Mouse (Mus musculus) ZHBTc4 (cell line): ENCODE data around the gene Ptges3.
A peak's percentile ranks its signal among the peaks of the same experiment; 100 is the strongest.
"Not testable (repeated sequence)": the region's sequence is repeated elsewhere in the genome, so short reads cannot be mapped to it uniquely, and the experiment has no call there.

Experiments
- DNase-seq: peaks from one replicate; pipeline ENCODE4 v3.0.0-alpha.2; 2011; ENCODE audit warnings: low read depth, low spot score

Gene Ptges3

DNA sequence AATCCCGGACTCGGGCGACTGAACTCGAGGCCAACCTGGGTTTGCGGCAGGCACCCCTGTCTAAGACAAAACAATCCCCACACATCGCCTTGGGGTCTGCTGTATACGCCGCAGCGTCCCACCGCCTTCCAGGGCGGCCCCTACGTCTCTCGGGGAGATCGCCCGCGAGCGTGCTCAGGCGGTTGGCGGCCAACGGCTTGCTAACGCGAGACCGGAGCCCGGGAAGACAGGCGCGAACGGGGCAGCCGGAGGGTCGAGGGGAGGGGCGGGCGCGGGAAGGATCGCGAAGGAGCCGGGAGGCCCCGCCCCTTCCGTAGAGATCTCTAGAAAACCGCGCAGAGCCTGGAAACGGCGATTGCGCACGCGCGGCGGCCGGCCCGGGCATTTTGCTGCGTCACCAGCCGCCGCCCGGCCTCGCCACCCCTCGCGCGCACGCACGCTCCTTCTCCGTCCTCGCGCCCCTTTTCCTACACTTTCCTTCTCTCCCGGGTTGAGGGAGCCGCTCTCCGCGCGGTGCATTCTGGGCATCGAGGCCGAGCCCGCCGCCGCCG, at the start of gene Ptges3:
Ptges3 (plus strand) TSS at position 354 of the 551 bp plus-strand sequence.
- peak; percentile 99 for DNase-seq

DNA sequence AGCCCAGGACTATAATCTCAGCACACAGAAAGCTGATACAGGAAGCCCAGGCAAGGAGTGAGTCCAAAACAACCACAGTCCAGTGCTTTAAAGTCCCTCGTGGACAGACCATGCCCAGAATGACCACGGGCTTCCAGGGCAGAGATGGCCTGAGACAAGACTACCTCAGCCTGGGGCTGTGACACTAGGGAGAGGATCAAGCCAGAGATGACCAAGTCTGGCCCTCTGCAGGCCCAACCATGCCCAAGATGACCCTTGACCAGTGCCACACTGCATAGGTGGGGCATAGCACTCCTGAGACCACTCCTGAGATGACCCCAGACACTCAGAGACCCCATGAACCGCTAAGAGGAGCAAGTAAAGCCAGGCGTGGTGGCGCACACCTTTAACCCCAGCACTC, 49.0 kb upstream of the Ptges3 start:
- DNase-seq, result no peak

DNA sequence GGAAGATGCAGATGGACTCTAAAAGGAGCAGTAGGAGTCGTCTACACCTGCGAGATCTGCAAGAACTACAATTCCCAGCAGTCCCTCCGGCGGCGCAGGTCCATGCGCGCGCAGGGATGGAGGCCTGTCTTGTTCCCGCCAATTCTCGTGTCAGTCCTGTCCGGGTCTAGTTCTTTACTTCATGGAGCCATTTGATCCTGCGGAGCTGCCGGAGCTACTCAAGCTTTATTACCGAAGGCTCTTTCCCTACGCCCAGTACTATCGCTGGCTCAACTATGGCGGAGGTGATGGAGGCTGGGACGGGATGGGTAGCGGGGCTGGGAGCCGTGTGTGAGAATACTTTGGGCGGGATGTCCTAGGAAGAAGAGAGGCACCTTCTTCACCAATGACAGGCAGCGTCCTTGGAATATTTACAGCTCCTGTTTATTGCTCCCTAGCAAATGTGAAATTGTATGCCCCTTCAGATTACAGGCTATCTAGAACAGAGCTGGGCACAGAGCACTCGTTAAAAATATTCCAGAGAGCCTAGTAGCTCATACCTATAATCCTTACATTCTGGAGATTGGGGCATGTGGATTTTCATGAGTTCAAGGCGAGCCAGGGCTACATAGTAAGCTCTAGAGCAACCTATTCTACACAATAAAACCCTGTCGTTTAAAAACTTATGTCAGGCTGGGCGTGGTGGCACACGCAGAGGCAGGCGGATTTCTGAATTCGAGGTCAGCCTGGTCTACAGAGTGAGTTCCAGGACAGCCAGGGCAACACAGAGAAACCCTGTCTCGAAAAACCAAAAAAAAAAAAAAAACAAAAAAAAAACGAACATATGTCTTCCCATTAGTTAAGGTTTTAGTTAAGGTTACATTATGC, 43.5 kb upstream of the Ptges3 start, which contains the start of gene Prim1:
Prim1 (plus strand) TSS at position 101 of the 867 bp plus-strand sequence.
- DNase-seq, result peak; percentile 96

DNA sequence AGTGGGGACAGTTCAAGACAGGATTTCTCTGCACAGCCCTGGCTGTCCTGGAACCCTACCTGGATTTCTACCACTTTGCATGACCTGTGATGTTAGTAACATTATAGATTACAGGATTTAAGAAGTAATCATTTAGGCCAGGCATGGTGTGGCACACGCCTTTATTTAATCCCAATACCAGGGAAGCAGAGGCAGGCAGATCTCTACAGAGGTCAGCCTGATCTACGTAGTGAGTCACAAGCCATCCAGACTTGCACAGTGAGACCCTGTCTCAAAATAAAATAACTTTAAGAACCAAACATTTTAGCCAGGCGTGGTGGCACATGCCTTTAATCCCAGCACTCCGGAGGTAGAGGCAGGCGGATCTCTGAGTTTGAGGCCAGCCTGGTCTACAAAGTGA, 36.6 kb upstream of the Ptges3 start:
- DNase-seq, result no peak

DNA sequence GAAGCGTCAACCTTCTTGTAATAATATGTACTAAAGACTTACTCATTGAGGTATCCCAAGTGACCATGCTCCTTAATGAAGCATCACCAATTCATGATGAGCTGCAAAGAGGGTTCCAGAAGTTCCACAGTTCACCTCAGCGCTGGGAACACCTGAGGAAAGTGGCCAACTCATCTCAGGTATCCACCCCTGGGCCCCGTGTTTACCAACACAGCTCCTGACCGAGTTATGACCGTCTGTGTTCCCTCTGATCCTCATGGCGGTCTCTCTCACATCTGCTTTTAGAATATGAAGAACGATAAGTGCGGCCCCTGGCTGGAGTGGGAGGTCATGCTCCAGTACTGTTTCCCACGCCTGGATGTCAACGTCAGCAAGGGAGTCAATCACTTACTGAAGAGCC, 35.3 kb upstream of the Ptges3 start:
- DNase-seq, result no peak

DNA sequence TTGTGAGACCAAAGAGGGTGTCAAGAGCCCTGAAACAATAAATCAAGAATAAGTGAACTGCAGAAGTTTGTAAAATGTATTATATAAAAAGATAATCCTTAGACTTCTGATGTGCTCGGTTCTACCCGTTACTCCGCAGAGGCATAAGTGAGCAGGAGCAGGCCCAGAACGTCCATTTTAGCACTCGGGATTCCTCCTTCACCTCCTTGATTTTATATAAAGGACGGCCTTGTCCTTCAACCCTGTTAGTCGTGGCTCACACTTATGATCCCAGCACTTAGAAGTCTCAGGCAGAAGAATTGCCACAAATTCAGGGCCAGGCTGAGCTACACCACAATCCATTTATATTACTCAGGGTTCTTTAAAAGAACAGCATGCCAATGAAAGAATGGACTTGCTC, 28.8 kb upstream of the Ptges3 start:
- no peak for DNase-seq

DNA sequence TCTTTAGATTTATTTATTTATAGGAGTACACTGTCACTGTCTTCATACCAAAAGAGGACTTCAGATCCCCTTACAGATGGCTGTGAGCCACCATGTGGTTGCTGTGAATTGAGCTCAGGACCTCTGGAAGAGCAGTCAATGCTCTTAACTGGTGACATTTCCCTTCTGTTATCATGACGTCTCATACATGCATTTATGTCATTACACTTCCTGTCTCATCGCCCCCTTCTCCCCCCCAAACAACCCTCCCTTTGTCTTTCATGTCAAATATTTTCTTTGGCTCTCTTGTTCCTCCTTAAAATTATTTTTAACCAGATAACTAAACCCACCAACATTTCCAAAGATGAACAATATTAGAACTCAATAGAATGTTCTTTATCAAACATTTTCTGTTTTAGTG, 27.9 kb upstream of the Ptges3 start:
- no peak for DNase-seq

DNA sequence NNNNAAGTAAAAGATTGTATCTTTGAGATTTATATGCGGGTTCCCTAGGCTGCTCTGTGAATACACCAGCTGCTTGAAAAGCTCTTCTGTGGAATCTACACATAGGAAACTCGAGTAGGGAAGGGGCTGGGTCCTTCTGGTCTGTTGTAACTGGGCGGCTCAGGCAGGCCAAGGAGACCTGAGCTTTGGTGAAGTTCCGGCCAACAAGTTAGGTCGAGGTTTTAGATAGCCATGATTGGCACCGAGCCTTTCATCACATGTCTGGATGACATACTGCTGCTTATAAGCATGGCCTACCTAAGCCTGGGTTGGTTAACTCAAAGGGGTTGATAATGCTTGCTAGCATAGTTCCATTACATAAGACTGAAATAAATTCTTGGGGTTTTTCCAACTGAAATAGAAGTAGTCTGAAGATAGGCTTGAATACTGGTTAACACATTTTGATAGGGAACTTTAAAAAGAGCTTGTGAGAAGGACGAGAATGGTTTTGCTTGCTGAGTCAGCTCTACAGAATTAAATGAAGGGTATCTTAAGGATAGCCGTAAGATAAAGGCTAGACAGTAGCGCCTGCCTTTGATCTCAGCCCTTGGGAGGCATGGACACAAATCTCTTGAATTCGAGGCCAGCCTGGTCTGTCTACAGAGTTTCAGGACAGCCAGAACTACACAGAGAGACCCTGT, 21.9 kb upstream of the Ptges3 start:
- DNase-seq, result peak; percentile 70

DNA sequence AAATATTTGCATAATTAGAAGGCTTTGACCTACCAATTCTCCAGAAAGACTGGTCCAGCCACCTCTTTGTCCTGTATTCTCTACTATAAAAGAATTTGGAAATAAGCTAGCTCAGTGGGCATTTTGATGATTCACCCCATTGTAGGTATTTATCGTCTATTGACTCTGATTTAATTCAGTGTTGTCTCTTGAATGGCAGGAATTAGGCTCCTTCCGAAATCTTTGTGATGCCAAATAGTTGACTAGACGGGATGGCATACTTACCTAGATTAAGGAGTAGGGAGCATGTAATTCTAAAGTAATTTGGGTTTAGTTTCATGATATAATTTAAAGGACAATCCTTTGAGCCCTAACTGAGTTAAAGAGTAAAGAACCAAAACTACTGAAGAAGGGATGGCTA, 20.8 kb upstream of the Ptges3 start:
- DNase-seq, result peak; percentile 20

DNA sequence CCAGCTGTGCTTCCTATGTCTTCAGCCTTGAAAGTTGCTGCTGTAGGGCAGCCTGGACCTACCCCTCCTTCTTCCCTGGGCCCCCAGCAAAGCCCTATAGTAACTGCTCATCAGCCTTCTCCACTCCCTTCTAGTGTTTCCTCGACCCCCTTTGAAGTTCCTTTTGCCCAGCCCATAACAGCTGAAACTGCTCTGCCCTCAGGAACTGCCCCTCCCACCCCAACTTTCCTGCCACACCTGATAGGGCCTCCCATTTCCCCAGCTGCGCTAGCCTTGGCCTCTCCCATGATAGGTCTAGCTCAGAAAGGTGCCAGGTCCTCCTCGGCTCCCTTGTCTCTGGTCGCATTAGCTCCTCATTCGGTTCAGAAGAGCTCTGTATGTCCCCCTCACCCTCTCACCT, 19.6 kb upstream of the Ptges3 start:
- peak; percentile 70 for DNase-seq

DNA sequence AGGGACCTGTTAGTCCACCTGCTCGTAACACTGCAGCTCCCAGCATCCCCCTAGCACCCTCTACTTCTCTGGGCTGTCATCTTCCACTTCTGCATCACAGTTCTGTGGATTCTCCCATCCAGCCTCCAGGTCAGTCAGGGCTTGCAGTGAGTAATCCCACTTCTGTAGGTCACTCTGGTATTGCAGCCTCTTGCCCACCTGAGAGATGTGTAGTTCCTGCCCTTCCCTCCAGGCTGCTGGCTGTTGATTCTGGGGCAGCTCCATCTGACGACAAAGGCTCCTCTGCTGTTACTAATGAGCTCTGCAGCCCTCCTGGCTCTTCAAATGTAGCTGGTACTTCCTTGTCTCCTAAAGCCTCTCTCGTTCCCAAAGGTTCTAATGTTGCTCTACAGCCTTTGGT, 18.9 kb upstream of the Ptges3 start:
- DNase-seq, result peak; percentile 70

DNA sequence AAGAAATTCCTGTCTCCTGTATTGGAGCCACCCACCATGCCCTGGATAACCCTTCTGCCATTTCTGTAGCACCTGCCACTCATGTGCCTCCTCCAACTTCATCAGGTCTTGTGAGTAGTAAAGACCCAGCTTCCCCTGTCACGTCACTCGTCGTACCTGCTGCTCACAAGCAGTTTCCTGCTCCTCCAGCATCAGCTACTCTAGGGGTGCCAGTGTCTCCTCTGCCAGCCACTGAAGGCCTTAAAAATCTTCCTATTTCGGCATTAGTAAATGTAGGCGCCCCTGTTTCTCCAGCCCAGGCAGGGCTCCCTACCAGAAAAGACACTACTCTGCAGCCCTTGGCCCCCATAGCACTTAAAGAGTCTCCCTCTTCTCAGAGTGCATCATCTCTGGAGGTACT, 18.5 kb upstream of the Ptges3 start:
- DNase-seq, result no peak

DNA sequence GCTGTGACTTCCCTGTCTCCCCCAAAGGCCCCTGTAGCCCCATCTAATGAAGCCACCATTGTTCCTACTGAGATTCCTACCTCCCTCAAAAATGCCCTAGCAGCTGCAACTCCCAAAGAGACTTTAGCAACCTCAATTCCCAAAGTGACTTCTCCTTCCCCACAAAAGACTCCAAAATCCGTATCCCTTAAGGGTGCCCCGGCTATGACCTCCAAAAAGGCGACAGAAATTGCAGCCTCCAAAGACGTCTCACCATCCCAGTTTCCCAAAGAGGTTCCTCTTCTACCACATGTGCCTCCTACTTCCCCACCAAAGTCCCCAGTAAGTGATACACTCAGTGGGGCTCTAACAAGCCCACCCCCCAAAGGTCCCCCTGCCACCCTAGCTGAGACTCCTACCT, 17.1 kb upstream of the Ptges3 start:
- no peak for DNase-seq

DNA sequence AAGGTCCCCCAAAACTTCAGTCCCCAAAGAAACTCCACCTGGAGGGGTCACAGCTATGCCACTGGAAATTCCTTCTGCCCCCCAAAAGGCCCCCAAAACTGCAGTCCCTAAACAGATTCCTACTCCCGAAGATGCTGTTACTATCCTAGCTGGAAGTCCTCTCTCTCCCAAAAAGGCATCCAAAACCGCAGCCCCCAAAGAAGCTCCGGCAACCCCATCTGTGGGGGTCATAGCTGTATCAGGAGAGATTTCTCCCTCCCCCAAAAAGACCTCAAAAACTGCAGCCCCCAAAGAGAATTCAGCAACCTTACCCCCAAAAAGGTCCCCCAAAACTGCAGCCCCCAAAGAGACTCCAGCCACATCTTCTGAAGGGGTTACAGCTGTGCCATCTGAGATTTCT, 16.3 kb upstream of the Ptges3 start:
- DNase-seq, result no peak

DNA sequence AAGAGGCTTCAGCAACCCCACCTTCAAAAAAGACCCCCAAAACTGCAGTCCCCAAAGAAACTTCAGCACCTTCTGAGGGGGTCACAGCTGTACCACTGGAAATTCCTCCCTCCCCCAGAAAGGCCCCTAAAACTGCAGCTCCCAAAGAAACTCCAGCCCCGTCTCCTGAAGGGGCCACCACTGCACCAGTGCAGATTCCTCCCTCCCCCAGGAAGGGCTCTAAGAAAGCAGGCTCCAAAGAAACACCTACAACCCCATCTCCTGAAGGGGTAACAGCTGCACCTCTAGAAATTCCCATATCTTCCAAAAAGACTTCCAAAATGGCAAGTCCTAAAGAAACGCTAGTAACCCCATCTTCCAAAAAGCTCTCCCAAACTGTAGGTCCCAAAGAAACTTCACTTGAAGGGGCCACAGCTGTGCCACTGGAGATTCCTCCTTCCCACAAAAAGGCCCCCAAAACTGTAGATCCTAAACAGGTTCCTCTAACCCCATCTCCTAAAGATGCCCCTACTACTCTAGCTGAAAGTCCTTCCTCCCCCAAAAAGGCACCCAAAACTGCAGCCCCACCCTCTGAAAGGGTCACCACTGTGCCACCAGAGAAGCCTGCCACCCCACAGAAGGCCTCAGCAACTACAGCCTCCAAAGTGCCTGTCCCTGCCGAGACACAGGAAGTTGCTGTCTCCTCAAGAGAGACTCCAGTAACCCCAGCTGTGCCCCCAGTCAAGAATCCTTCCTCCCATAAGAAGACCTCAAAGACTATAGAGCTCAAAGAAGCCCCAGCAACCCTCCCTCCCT, 15.5 kb upstream of the Ptges3 start:
- no peak for DNase-seq

DNA sequence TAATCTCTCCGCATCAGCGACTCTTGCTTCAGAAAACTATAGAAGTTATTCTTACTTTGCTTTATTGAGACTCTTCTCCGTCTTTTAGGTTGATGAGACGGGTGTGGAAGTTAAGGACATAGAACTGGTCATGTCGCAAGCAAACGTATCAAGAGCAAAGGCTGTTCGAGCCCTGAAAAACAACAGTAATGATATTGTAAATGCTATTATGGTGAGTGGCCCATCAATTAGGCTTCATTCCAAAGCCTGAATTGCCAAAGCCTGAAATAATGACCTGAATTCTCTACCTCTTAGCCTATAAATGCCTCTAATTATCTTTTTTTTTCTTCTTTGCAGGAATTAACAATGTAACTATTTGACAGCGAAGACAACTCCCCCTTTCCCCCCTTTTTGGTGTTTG, 10.6 kb upstream of the Ptges3 start:
- DNase-seq, result no peak

DNA sequence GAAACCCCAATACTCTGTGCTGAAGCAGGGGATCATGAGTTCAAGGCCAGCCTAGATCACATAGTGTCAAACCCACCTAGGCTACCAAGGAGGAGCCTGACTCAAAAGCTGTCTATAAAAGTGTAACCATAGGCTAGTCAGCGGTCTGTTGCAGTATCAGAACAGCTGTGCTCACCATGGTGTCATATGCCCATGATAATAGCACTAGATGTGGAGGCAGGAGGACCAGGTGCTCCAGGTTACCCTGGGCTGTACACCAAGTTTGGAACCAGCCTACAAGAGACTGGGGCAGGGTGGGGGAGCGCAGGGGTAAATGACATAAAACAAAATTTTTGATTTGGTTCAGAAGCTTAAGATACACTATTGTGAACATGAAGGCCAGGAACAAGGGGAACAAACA, 9.0 kb upstream of the Ptges3 start:
- DNase-seq, result no peak

DNA sequence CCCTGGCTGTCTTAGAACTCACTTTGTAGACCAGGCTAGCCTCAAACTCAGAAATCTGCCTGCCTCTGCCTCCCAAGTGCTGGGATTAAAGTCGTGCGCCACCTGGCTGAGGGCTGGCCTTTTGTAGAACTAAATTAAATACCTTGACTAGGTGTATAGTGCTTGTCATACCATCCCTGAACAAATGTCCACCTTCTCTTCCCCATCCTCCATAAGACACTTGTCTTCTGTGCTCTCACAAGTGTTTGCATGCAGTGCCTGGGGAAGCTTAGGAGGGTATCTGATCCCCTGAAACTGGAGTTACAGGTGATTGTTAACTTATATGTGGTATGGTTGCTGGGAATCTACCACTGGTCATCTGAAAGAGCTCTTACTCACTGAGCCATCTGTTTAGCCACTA, 8.4 kb upstream of the Ptges3 start:
- no peak for DNase-seq

DNA sequence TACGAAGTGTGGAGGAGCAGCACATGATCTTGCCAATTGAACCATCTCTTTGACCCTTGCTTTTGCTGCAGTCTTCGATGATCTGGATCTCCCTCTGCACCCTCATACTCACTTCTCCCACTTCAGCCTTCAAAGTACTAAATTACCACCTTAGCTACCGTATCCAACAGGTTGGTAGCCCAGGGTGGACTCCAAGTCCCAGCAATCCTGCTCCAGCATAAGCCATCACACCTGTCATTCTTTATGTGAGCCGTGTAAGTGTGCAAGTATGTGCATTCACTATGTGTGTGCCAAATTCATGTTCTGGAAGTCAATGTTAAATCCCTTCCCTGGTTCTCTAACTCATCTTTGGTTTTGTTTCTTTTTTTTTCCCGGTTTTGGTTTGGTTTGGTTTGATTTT, 7.2 kb upstream of the Ptges3 start:
- DNase-seq, result no peak

DNA sequence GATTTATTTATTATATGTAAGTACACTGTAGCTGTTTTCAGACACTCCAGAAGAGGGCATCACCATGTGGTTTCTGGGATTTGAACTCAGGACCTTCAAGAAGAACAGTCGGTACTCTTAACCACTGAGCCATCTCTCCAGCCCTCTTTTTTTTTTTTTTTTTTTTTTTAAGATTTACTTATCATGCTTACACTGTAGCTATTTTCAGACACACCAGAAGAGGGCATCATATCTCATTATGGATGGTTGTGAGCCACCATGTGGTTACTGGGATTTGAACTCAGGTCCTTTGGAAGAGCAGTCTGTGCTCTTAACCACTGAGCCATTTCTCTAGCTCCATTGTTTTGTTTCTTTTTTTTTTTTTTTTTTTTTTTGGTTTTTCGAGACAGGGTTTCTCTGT, 6.6 kb upstream of the Ptges3 start:
- DNase-seq, result not testable (repeated sequence)

DNA sequence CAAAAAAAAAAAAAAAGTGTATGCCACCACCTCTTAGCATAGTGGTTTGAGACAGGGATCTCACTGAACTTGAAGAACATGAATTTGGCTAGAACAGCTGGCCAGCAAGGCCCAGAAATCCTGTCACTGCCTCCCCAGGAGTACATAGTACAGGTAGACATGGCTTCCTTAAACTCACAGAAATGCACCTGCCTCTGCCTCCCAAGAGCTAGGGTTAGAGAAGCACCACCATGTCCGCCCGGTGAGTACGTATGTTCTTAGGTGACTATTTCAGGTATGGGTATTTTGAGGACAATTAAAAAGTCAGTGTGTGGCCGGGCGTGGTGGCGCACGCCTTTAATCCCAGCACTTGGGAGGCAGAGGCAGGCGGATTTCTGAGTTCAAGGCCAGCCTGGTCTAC, 5.8 kb upstream of the Ptges3 start:
- DNase-seq, result peak; percentile 21

DNA sequence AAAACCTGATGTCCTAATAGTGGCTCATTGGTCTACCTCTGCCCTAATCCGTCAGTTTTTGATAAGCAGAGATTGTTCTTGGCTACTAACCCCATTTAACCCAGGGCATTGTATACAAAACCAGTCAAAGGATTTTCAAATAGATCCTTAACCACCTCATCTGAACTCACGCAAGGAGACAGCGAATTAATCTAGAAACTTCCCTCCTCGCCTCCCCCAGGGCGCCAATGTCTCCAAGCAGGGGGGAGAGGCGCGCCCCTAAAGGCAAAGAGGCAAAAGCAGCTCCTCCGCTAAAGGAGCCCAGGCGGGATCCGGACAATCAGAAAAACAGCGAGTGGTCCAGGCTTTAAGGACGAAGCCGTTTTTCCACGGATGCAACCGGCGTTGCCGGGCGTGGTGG, 570 bp upstream of the Ptges3 start:
- no peak for DNase-seq
